Comparison of ENCODE assay signal across 8 mouse cellular contexts in genomic region chr13:102664843-102665587, GRCm38 (mm10). TPM values are rescaled to one million over a fixed set of nuclear protein-coding genes. Genes with fewer than 3 reads are reported as not detected.
DNase-seq lines count a peak whose midpoint lies in the region; ATAC-seq lines count a peak whose summit lies in the region.

No protein-coding gene starts in this region.

- H3K4me1 ChIP-seq in embryonic facial prominence, embryonic 10.5 days = peaks cover 15% of the 10 kb centered on the region
- no peaks in the 10 kb centered on the region for H3K4me1 ChIP-seq in limb, embryonic 11.5 days (ENCODE audit: control insufficient read depth, insufficient read depth, low read length)
- no peaks in the 10 kb centered on the region for H3K4me1 ChIP-seq in midbrain, embryonic 11.5 days (ENCODE audit: control insufficient read depth, insufficient read depth, low read length)

- WGBS in embryonic facial prominence, embryonic 10.5 days = 56% methylated on average over 12 of the region's 12 CpGs
- WGBS in limb, embryonic 11.5 days = 49% methylated on average over 12 of the region's 12 CpGs
- WGBS in midbrain, embryonic 11.5 days = 49% methylated on average over 12 of the region's 12 CpGs

- H3K36me3 ChIP-seq in embryonic facial prominence, embryonic 10.5 days (replicated peaks) = no peaks in the 10 kb centered on the region
- no peaks in the 10 kb centered on the region for H3K36me3 ChIP-seq in limb, embryonic 11.5 days (ENCODE audit: control insufficient read depth, insufficient read depth, low read length)
- no peaks in the 10 kb centered on the region for H3K36me3 ChIP-seq in midbrain, embryonic 11.5 days (ENCODE audit: control insufficient read depth, insufficient read depth, low read length)

- no peak overlapping the region; the same call in 1 of the 2 replicates for H3K27ac ChIP-seq in embryonic facial prominence, embryonic 10.5 days (replicated peaks)
- H3K27ac ChIP-seq in limb, embryonic 11.5 days (replicated peaks; ENCODE audit: low read depth, low read length) = no peak overlapping the region
- H3K27ac ChIP-seq in midbrain, embryonic 11.5 days (ENCODE audit: low read depth, low read length) = no peak overlapping the region

- H3K4me3 ChIP-seq in embryonic facial prominence, embryonic 10.5 days = peak overlapping the region; percentile 39
- no peak overlapping the region for H3K4me3 ChIP-seq in limb, embryonic 11.5 days (ENCODE audit: low read depth, low read length)
- no peak overlapping the region for H3K4me3 ChIP-seq in midbrain, embryonic 11.5 days (ENCODE audit: low read depth, low read length)

- no peaks in the 10 kb centered on the region for H3K9me3 ChIP-seq in embryonic facial prominence, embryonic 10.5 days
- no peaks in the 10 kb centered on the region for H3K9me3 ChIP-seq in limb, embryonic 11.5 days (ENCODE audit: control insufficient read depth, low read length)
- no peaks in the 10 kb centered on the region for H3K9me3 ChIP-seq in midbrain, embryonic 11.5 days (ENCODE audit: control insufficient read depth, low read length)

- DNase-seq in left cerebral cortex, adult 11 months (ENCODE audit: low spot score) = peak; percentile 56
- DNase-seq in left cerebral cortex, adult 8-10 months (ENCODE audit: low spot score in 2 of 2) = no peak
- peak; percentile 66 for DNase-seq in embryonic facial prominence, embryonic 10.5 days (ENCODE audit: low spot score)
- DNase-seq in heart, postnatal 4 days = peak; percentile 67
- peak; percentile 67 for DNase-seq in limb, embryonic 11.5 days (ENCODE audit: low spot score)
- no peak for DNase-seq in midbrain, embryonic 11.5 days (ENCODE audit: low spot score, missing footprints)
- DNase-seq in spleen, postnatal 36 days (ENCODE audit: low spot score in 2 of 2) = peak; percentile 71 to 79
- DNase-seq in cerebellum, adult 11-12 months = no peak

- ATAC-seq in limb, embryonic 11.5 days (ENCODE audit: insufficient number of reproducible peaks, low FRiP score, low TSS enrichment, low read depth) = no peak
- peak; percentile 48; the same call in 1 of the 2 replicates for ATAC-seq in midbrain, embryonic 11.5 days (ENCODE audit: low FRiP score)

- no peak overlapping the region for H3K9ac ChIP-seq in limb, embryonic 11.5 days (ENCODE audit: low read length)
- H3K9ac ChIP-seq in midbrain, embryonic 11.5 days (ENCODE audit: low read length) = no peak overlapping the region

- peaks cover 23% of the 10 kb centered on the region for H3K27me3 ChIP-seq in embryonic facial prominence, embryonic 10.5 days (replicated peaks; ENCODE audit: low read depth, poor library complexity, severe bottlenecking)
- no peaks in the 10 kb centered on the region for H3K27me3 ChIP-seq in limb, embryonic 11.5 days (ENCODE audit: control insufficient read depth, insufficient read depth, low read length)
- H3K27me3 ChIP-seq in midbrain, embryonic 11.5 days (ENCODE audit: control insufficient read depth, insufficient read depth, low read length) = no peaks in the 10 kb centered on the region

- peak overlapping the region; percentile 12; the same call in 1 of the 2 replicates for H3K4me2 ChIP-seq in limb, embryonic 11.5 days (ENCODE audit: low read depth, severe bottlenecking)
- peak overlapping the region; percentile 30; the same call in 1 of the 2 replicates for H3K4me2 ChIP-seq in midbrain, embryonic 11.5 days

RNA-seq across cellular contexts. Expression of gene Cd180, which starts 28.3 kb away (rescaled TPM):
- total RNA-seq in left cerebral cortex, adult 8-10 months (2022) = 10 to 100 TPM in 2 of 4 experiments, 1 to 10 TPM in 2; 3.2 to 14.1 (median 7.3) TPM
- 0.10 and 0.31 TPM in 2 replicates for polyA plus RNA-seq in embryonic facial prominence, embryonic 10.5 days (2016; fragmentation: Nextera tagmentation; extraction: Ambion mirVana)
- under 1 TPM; 0.86 to 0.98 TPM for total RNA-seq in heart, postnatal 4 days (2021)
- polyA plus RNA-seq in limb, embryonic 11.5 days (2014; fragmentation: Nextera tagmentation; extraction: Ambion mirVana) = 0.33 and 0.38 TPM in 2 replicates
- polyA plus RNA-seq in midbrain, embryonic 11.5 days (2014; fragmentation: Nextera tagmentation; extraction: Ambion mirVana) = 0.67 and 0.84 TPM in 2 replicates

Comparison
In these comparisons a context has a peak if more than half of its experiments do, and no peak if none do; other contexts are left out.
1. DNase-seq: peak in left cerebral cortex, adult 11 months (single experiment), embryonic facial prominence, embryonic 10.5 days (single experiment), heart, postnatal 4 days (single experiment), limb, embryonic 11.5 days (single experiment) and spleen, postnatal 36 days (2 of 2); none in left cerebral cortex, adult 8-10 months (0 of 2), midbrain, embryonic 11.5 days (single experiment) and cerebellum, adult 11-12 months (single experiment).